Comparison of ENCODE assay signal across 9 mouse cellular contexts in the genomic region with DNA sequence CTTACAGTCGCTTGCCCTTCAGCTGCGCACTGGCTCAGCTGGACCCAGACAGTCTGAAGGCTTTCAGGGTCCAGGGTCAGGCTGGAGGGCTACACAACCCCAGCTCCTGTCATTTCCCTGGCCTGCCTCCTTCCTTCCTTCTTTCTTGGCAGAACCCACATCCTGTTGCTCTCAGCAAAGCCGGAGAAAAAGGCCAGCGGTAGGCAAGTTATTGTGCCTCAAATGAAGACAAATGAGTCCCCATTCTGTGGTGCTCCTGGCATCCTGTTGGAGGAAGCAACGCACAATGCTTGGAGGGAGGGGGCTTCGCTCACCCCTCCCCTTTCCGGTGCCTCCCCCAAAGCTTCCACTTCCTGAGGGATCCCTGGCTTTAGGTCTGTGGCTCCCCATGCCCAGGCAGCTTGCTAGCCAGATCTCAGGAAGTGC.
A peak's percentile ranks its signal among the peaks of the same experiment; 100 is the strongest.
DNase-seq lines count a peak whose midpoint lies in the region; ATAC-seq and TF ChIP-seq lines count a peak whose summit lies in the region.
"Had no signal": no experiment of that assay in that cellular context is flagged by ENCODE, and none has a peak within 500 bp of the region (broad histone marks: within the 10 kb centered on the region; RNA-seq: fewer than 3 reads in every experiment).

No protein-coding gene starts in this region.

- H3K36me3 ChIP-seq in forebrain, embryonic 13.5 days (ENCODE audit: poor library complexity, severe bottlenecking): no peaks in the 10 kb centered on the region
- H3K36me3 ChIP-seq in forebrain, embryonic 12.5 days (replicated peaks): no peaks in the 10 kb centered on the region
- H3K36me3 ChIP-seq in liver, embryonic 14.5 days (replicated peaks; ENCODE audit: control insufficient read depth, insufficient read depth, low read depth): no peaks in the 10 kb centered on the region

- no peaks in the 10 kb centered on the region for H3K9me3 ChIP-seq in forebrain, embryonic 13.5 days (replicated peaks)
- H3K9me3 ChIP-seq in forebrain, embryonic 12.5 days: no peaks in the 10 kb centered on the region
- no peaks in the 10 kb centered on the region for H3K9me3 ChIP-seq in liver, embryonic 14.5 days (ENCODE audit: control insufficient read depth, low read length)

- H3K9ac ChIP-seq in forebrain, embryonic 13.5 days: no peak overlapping the region
- H3K9ac ChIP-seq in forebrain, embryonic 12.5 days: no peak overlapping the region
- H3K9ac ChIP-seq in liver, embryonic 14.5 days (replicated peaks): no peak overlapping the region

- H3K4me2 ChIP-seq in forebrain, embryonic 13.5 days: no peak overlapping the region
- no peak overlapping the region for H3K4me2 ChIP-seq in forebrain, embryonic 12.5 days
- H3K4me2 ChIP-seq in liver, embryonic 14.5 days (ENCODE audit: low read depth): no peak overlapping the region

- no peak for TF ChIP-seq CTCF in liver, embryonic 14.5 days (IDR thresholded peaks at IDR 0.05; ENCODE audit: low read depth)

- H3K4me1 ChIP-seq in forebrain, embryonic 13.5 days: peaks cover 12% of the 10 kb centered on the region
- H3K4me1 ChIP-seq in forebrain, embryonic 12.5 days: no peaks in the 10 kb centered on the region
- H3K4me1 ChIP-seq in liver, embryonic 14.5 days (replicated peaks; ENCODE audit: control insufficient read depth in 2 of 2, insufficient read depth in 2 of 2, low read length in 1 of 2): peaks cover 0 to 2% of the 10 kb centered on the region in 2 experiments; a peak in 2 of 4 replicates

- peak; percentile 58 to 69 for DNase-seq in adrenal gland, postnatal 36 days
- DNase-seq in heart, adult 18-20 months: peak; percentile 52 to 71
- DNase-seq in liver, embryonic 14.5 days (ENCODE audit: low read depth in 3 of 3, low spot score in 3 of 3): peak in 1 of 3 experiments; percentile 3
- peak; percentile 11 for DNase-seq in ovary, postnatal 14 days (ENCODE audit: low spot score)
- DNase-seq in cerebellum, adult 11 months: no peak

- ATAC-seq in forebrain, embryonic 13.5 days: peak; percentile 58
- ATAC-seq in forebrain, embryonic 12.5 days (ENCODE audit: low FRiP score): no peak
- ATAC-seq in inflammation-experienced regulatory T-cells, adult 6 months: peak; percentile 91
- ATAC-seq in liver, embryonic 14.5 days (ENCODE audit: insufficient read depth): peak; percentile 59; the same call in 1 of the 2 replicates

- 62% methylated on average over 7 of the region's 7 CpGs for WGBS in forebrain, embryonic 13.5 days
- WGBS in forebrain, embryonic 12.5 days: 63% methylated on average over 7 of the region's 7 CpGs
- WGBS in liver, embryonic 14.5 days (ENCODE audit: insufficient replicate concordance): 11% methylated on average over 7 of the region's 7 CpGs

- no peak overlapping the region for H3K4me3 ChIP-seq in forebrain, embryonic 13.5 days
- no peak overlapping the region for H3K4me3 ChIP-seq in forebrain, embryonic 12.5 days (replicated peaks)
- H3K4me3 ChIP-seq in liver, embryonic 14.5 days (ENCODE audit: insufficient read depth in 1 of 2, low read depth in 2 of 2, low read length in 2 of 2): no peak overlapping the region
- H3K4me3 ChIP-seq: myocyte had no signal

- TF ChIP-seq EP300 in liver, embryonic 14.5 days (IDR thresholded peaks at IDR 0.05; ENCODE audit: low read depth): no peak

- H3K27me3 ChIP-seq in forebrain, embryonic 13.5 days: no peaks in the 10 kb centered on the region
- H3K27me3 ChIP-seq in forebrain, embryonic 12.5 days: no peaks in the 10 kb centered on the region; the same call in 1 of the 2 replicates
- H3K27me3 ChIP-seq in liver, embryonic 14.5 days (ENCODE audit: control insufficient read depth, insufficient read depth, low read length): no peaks in the 10 kb centered on the region

- H3K27ac ChIP-seq in forebrain, embryonic 13.5 days: peak overlapping the region; percentile 16
- no peak overlapping the region for H3K27ac ChIP-seq in forebrain, embryonic 12.5 days
- no peak overlapping the region for H3K27ac ChIP-seq in liver, embryonic 14.5 days
